Mouse (Mus musculus): ENCODE results near the gene Slc47a1. TPM values are rescaled to one million over a fixed set of nuclear protein-coding genes. Genes with fewer than 3 reads are reported as not detected.

Slc47a1 gene
- polyA plus RNA-seq, 1 experiment from 2014 or later = not detected

DNA sequence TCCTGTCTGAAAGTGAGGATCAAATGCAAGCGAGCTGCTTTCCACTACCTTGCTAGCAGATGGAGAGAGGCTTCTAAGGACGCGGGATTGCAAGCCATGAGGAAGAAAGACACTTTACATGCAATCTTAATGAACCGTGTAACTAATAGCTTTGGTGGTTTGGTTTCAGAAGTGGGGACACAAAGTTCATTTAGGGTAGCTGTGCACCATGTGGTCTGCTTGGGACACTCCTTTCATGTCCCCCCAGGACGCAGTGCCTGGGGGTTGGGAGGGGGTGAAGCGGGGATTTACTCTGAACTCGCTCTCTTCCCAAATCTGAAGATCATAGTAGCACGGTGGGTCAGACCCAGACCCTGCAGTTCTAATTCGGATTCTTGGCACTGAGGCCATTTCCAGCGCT, 36.2 kb downstream of the Slc47a1 start:
- Histone ChIP-seq H3K9me3 (ENCODE audit: control insufficient read depth, low read length) (no peaks in the 10 kb centered on the region), H3K4me2 (ENCODE audit: low read depth, low read length) (peak overlapping the region; percentile 66), H3K4me3 (ENCODE audit: low read depth, low read length) (no peak overlapping the region; the same call in 1 of the 2 replicates), H3K4me1 (ENCODE audit: control insufficient read depth, insufficient read depth, low read length) (peaks cover 6% of the 10 kb centered on the region), H3K9ac (replicated peaks; ENCODE audit: low read depth, low read length) (no peak overlapping the region; the same call in 1 of the 2 replicates), H3K36me3 (ENCODE audit: control insufficient read depth, insufficient read depth, low read length) (no peaks in the 10 kb centered on the region), H3K27me3 (ENCODE audit: control insufficient read depth, insufficient read depth, low read length) (no peaks in the 10 kb centered on the region; the same call in 1 of the 2 replicates), H3K27ac (ENCODE audit: low read depth, low read length) (no peak overlapping the region)
- no peak for ATAC-seq (ENCODE audit: low read depth)
- 17% methylated on average over 10 of the region's 10 CpGs for WGBS

- H3K27me3 ChIP-seq (ENCODE audit: control insufficient read depth, insufficient read depth, low read length) = no peaks in the 10 kb centered on the region; the same call in 1 of the 2 replicates
- no peak overlapping the region for H3K9ac ChIP-seq (replicated peaks; ENCODE audit: low read depth, low read length)
- H3K4me1 ChIP-seq (ENCODE audit: control insufficient read depth, insufficient read depth, low read length) = peaks cover 6% of the 10 kb centered on the region
- H3K9me3 ChIP-seq (ENCODE audit: control insufficient read depth, low read length) = no peaks in the 10 kb centered on the region
- no peaks in the 10 kb centered on the region for H3K36me3 ChIP-seq (ENCODE audit: control insufficient read depth, insufficient read depth, low read length)
- no peak overlapping the region for H3K27ac ChIP-seq (ENCODE audit: low read depth, low read length)
- ATAC-seq (ENCODE audit: low read depth) = no peak
- H3K4me3 ChIP-seq (ENCODE audit: low read depth, low read length) = no peak overlapping the region
- H3K4me2 ChIP-seq (ENCODE audit: low read depth, low read length) = no peak overlapping the region
- WGBS = 86% methylated on average over 4 of the region's 4 CpGs
Observed at GRCm38 (mm10) chr11:61341233-61341632, 36.9 kb downstream of the Slc47a1 start.

DNA sequence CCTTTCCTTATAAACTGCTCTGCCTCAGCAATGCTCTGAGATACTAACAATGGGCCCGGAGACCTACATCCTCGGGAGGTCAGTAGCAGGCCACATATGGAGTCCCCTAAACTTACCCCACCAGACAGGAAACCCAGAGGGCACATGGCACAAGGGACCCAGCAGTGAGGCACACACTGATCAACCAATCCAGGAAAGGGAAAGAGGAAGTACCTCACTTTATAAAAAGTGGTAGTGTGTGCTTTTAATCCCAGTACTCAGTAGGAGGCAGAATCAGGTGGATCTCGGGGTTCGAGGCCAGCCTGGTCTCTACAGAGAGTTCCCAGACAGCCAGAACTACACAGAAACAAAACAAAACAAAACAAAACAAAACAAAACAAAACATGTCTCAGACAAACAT, 37.8 kb downstream of the Slc47a1 start:
- Histone ChIP-seq H3K4me2 (ENCODE audit: low read depth, low read length) (no peak overlapping the region), H3K4me3 (ENCODE audit: low read depth, low read length) (no peak overlapping the region), H3K9ac (replicated peaks; ENCODE audit: low read depth, low read length) (no peak overlapping the region), H3K4me1 (ENCODE audit: control insufficient read depth, insufficient read depth, low read length) (peaks cover 6% of the 10 kb centered on the region), H3K9me3 (ENCODE audit: control insufficient read depth, low read length) (no peaks in the 10 kb centered on the region), H3K36me3 (ENCODE audit: control insufficient read depth, insufficient read depth, low read length) (no peaks in the 10 kb centered on the region), H3K27ac (ENCODE audit: low read depth, low read length) (no peak overlapping the region), H3K27me3 (ENCODE audit: control insufficient read depth, insufficient read depth, low read length) (no peaks in the 10 kb centered on the region; the same call in 1 of the 2 replicates)
- 87% methylated on average over 4 of the region's 4 CpGs for WGBS
- no peak for ATAC-seq (ENCODE audit: low read depth)

DNA sequence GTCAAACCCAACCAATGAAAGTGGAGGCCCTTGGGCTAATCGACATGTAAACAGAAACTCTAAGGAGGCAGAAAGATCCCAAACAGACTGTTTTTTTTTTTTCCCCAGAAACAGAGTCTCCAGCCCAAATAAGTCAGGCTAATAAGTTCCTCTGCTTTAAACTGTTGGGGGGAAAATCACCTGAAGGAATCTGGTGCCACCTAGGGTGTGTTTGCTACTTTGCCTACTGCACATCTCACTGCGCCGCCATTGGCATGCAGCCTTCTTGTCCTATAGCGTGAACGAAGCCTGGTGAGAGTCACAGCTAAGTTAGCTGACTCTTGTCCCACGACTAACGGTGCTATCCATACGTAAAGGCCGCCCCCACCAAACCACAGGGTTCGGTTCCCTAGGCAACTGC, 40.6 kb downstream of the Slc47a1 start:
- Histone ChIP-seq H3K4me3 (ENCODE audit: low read depth, low read length) (no peak overlapping the region), H3K9ac (replicated peaks; ENCODE audit: low read depth, low read length) (no peak overlapping the region), H3K27ac (ENCODE audit: low read depth, low read length) (no peak overlapping the region), H3K9me3 (ENCODE audit: control insufficient read depth, low read length) (no peaks in the 10 kb centered on the region), H3K36me3 (ENCODE audit: control insufficient read depth, insufficient read depth, low read length) (no peaks in the 10 kb centered on the region), H3K4me2 (ENCODE audit: low read depth, low read length) (no peak overlapping the region), H3K4me1 (ENCODE audit: control insufficient read depth, insufficient read depth, low read length) (peaks cover 3% of the 10 kb centered on the region), H3K27me3 (ENCODE audit: control insufficient read depth, insufficient read depth, low read length) (no peaks in the 10 kb centered on the region; the same call in 1 of the 2 replicates)
- no peak for ATAC-seq (ENCODE audit: low read depth)
- WGBS = 76% methylated on average over 10 of the region's 10 CpGs

GRCm38 (mm10) chr11:61320904-61321687, 57.0 kb downstream of the Slc47a1 start:
- H3K9me3 ChIP-seq (ENCODE audit: control insufficient read depth, low read length) = no peaks in the 10 kb centered on the region
- no peaks in the 10 kb centered on the region for H3K27me3 ChIP-seq (ENCODE audit: control insufficient read depth, insufficient read depth, low read length)
- H3K27ac ChIP-seq (ENCODE audit: low read depth, low read length) = no peak overlapping the region
- ATAC-seq (ENCODE audit: low read depth) = no peak
- WGBS = 77% methylated on average over 10 of the region's 10 CpGs
- H3K4me1 ChIP-seq (ENCODE audit: control insufficient read depth, insufficient read depth, low read length) = no peaks in the 10 kb centered on the region
- H3K4me3 ChIP-seq (ENCODE audit: low read depth, low read length) = no peak overlapping the region
- H3K9ac ChIP-seq (replicated peaks; ENCODE audit: low read depth, low read length) = no peak overlapping the region
- H3K36me3 ChIP-seq (ENCODE audit: control insufficient read depth, insufficient read depth, low read length) = no peaks in the 10 kb centered on the region
- H3K4me2 ChIP-seq (ENCODE audit: low read depth, low read length) = no peak overlapping the region

- Histone ChIP-seq H3K4me3 (ENCODE audit: low read depth, low read length) (no peak overlapping the region), H3K9ac (replicated peaks; ENCODE audit: low read depth, low read length) (no peak overlapping the region), H3K27me3 (ENCODE audit: control insufficient read depth, insufficient read depth, low read length) (no peaks in the 10 kb centered on the region), H3K4me2 (ENCODE audit: low read depth, low read length) (no peak overlapping the region), H3K27ac (ENCODE audit: low read depth, low read length) (no peak overlapping the region), H3K36me3 (ENCODE audit: control insufficient read depth, insufficient read depth, low read length) (no peaks in the 10 kb centered on the region), H3K4me1 (ENCODE audit: control insufficient read depth, insufficient read depth, low read length) (no peaks in the 10 kb centered on the region), H3K9me3 (ENCODE audit: control insufficient read depth, low read length) (no peaks in the 10 kb centered on the region)
- WGBS = 81% methylated on average over 3 of the region's 3 CpGs
- ATAC-seq (ENCODE audit: low read depth) = no peak
Observed at GRCm38 (mm10) chr11:61319923-61320567, 58.1 kb downstream of the Slc47a1 start.

DNA sequence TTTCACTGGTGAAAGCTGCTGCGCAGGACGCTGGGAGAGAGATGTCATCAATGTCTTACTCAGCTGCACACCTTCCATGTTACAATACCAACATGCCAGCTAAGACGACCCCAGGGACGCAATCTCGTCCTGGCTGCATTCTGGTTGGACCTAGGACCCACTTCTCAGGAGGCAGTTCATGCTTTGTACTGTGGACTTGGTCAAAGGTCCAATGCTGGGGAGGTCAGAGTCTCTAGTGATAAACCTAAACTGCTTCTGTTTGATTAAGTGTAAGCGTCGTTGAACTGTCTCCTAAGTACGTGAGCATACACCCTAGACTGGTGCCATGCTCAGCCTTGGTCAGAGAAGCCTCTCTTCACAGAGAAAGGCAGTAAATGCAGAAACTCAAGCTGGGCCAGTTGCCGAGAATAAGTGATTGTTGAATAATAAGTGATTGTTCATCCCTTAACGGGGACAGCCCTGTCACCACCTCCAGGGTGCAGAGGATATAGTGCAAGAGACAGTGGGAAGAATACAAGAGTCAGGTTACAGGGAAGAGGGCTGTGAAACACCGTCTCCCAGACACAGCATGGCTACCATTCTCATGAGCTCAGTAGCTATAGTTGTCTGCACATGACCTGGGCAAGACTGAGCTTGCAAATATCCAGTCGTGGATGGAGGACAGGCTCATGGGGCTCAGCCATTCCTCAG, 58.8 kb downstream of the Slc47a1 start:
- Histone ChIP-seq H3K27me3 (ENCODE audit: control insufficient read depth, insufficient read depth, low read length) (no peaks in the 10 kb centered on the region), H3K4me2 (ENCODE audit: low read depth, low read length) (no peak overlapping the region), H3K9me3 (ENCODE audit: control insufficient read depth, low read length) (no peaks in the 10 kb centered on the region), H3K4me3 (ENCODE audit: low read depth, low read length) (no peak overlapping the region), H3K36me3 (ENCODE audit: control insufficient read depth, insufficient read depth, low read length) (no peaks in the 10 kb centered on the region), H3K27ac (ENCODE audit: low read depth, low read length) (no peak overlapping the region), H3K4me1 (ENCODE audit: control insufficient read depth, insufficient read depth, low read length) (no peaks in the 10 kb centered on the region), H3K9ac (replicated peaks; ENCODE audit: low read depth, low read length) (no peak overlapping the region)
- 61% methylated on average over 12 of the region's 12 CpGs for WGBS
- ATAC-seq (ENCODE audit: low read depth) = no peak

DNA sequence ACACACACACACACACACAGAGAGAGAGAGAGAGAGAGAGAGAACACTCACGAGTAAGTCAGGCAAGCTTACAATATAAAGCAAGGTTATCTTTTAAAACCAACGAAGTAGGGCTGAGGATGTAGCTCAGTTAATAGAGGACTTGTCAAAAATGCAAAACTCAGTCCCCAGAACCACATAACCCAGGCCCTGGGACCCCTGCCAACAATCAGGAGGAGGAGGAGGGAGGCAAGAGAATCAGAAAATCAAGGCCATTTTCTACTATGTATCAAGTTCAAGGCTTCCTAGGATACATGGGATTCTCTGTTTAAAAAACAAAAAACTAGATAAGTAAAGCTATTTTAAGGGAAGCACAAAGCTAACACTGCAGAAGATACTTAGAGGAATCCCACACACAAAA, 61.3 kb downstream of the Slc47a1 start:
- Histone ChIP-seq H3K9ac (replicated peaks; ENCODE audit: low read depth, low read length) (no peak overlapping the region), H3K4me1 (ENCODE audit: control insufficient read depth, insufficient read depth, low read length) (no peaks in the 10 kb centered on the region), H3K4me3 (ENCODE audit: low read depth, low read length) (no peak overlapping the region), H3K9me3 (ENCODE audit: control insufficient read depth, low read length) (no peaks in the 10 kb centered on the region), H3K27me3 (ENCODE audit: control insufficient read depth, insufficient read depth, low read length) (no peaks in the 10 kb centered on the region), H3K36me3 (ENCODE audit: control insufficient read depth, insufficient read depth, low read length) (no peaks in the 10 kb centered on the region), H3K27ac (ENCODE audit: low read depth, low read length) (no peak overlapping the region), H3K4me2 (ENCODE audit: low read depth, low read length) (no peak overlapping the region)
- ATAC-seq (ENCODE audit: low read depth) = no peak
- WGBS = 80% methylated on average over 2 of the region's 2 CpGs

GRCm38 (mm10) chr11:61310321-61310720, 67.8 kb downstream of the Slc47a1 start:
- H3K9me3 ChIP-seq (ENCODE audit: control insufficient read depth, low read length) = no peaks in the 10 kb centered on the region
- ATAC-seq (ENCODE audit: low read depth) = no peak
- no peak overlapping the region for H3K27ac ChIP-seq (ENCODE audit: low read depth, low read length)
- WGBS = 75% methylated on average over 7 of the region's 7 CpGs
- H3K4me3 ChIP-seq (ENCODE audit: low read depth, low read length) = no peak overlapping the region
- H3K9ac ChIP-seq (replicated peaks; ENCODE audit: low read depth, low read length) = no peak overlapping the region
- no peak overlapping the region for H3K4me2 ChIP-seq (ENCODE audit: low read depth, low read length)
- no peaks in the 10 kb centered on the region for H3K4me1 ChIP-seq (ENCODE audit: control insufficient read depth, insufficient read depth, low read length)
- H3K36me3 ChIP-seq (ENCODE audit: control insufficient read depth, insufficient read depth, low read length) = no peaks in the 10 kb centered on the region
- H3K27me3 ChIP-seq (ENCODE audit: control insufficient read depth, insufficient read depth, low read length) = no peaks in the 10 kb centered on the region
